Mouse (Mus musculus): ENCODE results near the gene Gusb. TPM values are rescaled to one million over a fixed set of nuclear protein-coding genes. Genes with fewer than 3 reads are reported as not detected.
A peak's percentile ranks its signal among the peaks of the same experiment; 100 is the strongest.
"Not testable (repeated sequence)": the region's sequence is repeated elsewhere in the genome, so short reads cannot be mapped to it uniquely, and the experiment has no call there.

The Gusb gene
- 10 to 100 TPM; 11.7 to 14.2 (median 12.8) TPM for total RNA-seq (2022)

GRCm38 (mm10) chr5:130002301-130003146 lies at the start of gene Gusb:
Gene Gusb, minus strand, starts transcription at chr5:130003049.
- DNase-seq (ENCODE audit: low spot score), result peak; percentile 91

GRCm38 (mm10) chr5:130052510-130052909 lies 49.7 kb upstream of the Gusb start:
- DNase-seq (ENCODE audit: low spot score), result no peak

DNA sequence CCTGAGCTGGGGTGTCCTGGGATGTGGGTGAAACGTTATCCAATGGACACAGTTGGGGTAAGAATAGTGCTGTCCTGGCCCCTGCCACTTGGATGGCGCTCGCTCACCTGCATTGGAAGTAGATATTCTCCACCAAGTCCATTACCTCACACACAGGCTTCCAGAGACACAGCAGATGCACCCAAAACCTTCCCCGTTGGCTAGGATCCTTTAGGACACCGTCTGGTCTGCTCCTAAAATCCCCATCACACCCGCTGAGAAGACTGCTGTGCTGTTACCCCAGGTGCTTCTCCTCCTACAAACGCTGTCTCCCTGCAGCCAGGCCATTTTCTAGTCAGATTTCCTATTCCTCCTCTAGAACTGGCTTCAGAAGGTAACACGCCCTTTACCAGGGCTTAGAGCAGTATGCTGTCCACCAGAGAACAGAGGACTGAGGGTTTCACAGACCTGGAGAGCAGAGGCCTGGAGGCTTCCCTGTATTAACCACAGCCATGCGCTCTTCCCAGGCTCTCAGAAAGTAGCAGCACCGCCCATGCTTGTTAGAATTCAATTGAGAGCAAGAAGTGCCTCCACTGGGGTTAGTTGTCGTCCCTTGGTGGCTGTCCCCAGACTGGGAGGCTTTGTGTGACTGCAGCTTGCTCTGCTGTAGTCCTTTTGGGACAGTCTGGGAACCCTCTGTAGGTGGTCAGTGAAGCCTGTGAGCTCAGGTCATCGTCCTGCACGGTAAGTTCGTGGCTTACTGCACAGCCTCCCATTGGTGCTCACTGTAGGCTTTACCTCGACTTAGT lies 48.4 kb upstream of the Gusb start:
- no peak for DNase-seq (ENCODE audit: low spot score)

GRCm38 (mm10) chr5:130050416-130050815 lies 47.6 kb upstream of the Gusb start:
- DNase-seq (ENCODE audit: low spot score), result no peak

GRCm38 (mm10) chr5:130048786-130049520 lies 46.1 kb upstream of the Gusb start:
- DNase-seq (ENCODE audit: low spot score), result peak; percentile 47

DNA sequence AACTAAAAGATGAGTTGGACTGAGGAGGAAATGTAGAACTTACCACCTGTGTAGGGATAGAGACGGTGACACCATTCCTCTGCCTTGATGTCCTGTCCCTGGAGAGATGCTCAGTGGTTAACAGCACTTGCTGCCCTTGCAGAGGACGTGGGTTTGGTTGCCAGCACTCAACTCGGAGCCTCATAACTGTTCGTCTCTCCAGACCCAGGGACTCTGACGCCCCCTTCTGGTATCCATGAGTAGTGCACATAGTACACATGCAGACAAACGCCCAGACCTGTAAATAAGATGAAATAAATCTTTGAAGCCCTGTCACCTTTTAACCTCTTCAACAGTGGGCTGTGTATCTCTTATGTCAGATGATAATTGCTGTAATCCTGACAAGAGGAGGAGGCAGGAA lies 44.2 kb upstream of the Gusb start:
- DNase-seq (ENCODE audit: low spot score), result no peak

GRCm38 (mm10) chr5:130046589-130046988 lies 43.7 kb upstream of the Gusb start:
- DNase-seq (ENCODE audit: low spot score), result no peak

DNA sequence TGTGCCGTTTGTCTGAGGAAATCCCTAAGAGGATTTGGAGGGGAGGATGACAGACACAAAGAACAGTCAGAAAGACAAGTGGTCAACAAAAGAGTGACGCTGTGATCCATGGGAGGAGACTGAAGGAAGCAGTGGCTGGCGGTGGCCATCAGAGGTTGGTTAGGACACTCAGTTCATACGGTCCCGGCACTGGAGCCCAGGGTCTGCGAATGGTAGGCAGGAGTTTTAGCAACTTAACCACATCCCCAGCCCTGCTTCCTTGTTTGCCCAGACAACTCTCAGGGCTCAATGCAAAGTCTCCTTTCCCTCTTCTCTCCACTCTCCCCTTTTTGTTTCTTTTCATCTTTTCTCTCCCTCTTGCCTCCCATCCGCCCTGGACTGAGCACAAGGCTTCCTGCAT lies 43.3 kb upstream of the Gusb start:
- DNase-seq (ENCODE audit: low spot score), result no peak

GRCm38 (mm10) chr5:130044201-130044695 lies 41.4 kb upstream of the Gusb start:
- peak; percentile 70 for DNase-seq (ENCODE audit: low spot score)

DNA sequence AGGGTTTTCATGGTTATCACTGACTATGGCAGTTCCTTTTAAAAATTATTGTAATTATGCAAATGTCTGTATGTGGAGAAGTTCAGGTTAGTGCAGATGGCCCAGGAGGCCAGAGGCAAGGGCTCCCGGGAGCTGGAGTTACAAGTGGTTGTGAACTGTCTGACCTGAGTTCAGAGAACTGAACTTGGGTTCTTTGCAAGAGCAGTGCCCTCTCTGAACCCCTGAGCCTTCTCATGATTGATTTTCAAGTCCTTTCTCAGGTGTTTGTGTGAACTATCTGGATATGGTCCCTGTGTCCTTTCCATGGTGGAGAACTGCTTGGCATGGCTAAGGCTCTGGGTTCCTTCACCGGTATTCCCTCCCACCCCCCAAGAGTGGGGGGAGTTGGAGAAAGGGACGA lies 40.9 kb upstream of the Gusb start:
- DNase-seq (ENCODE audit: low spot score), result no peak

DNA sequence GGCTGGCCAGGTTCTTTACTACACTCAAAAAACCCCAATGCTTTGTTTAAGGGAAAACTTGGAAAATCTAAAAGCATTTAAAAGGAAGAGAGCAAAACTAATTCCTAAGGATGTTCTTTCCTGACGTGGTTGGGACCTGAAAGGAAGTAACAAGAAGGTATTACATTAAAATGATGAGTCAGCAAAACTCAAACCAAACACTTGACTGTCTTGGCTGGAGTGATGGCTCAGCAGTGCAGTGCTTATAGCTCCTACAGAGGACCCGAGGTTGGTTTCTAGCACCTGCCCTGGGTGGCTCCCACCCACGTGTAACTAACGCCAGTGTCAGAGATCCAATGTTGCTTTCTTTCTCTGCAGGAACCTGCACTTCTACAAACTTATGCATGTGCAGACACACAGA lies 38.4 kb upstream of the Gusb start:
- no peak for DNase-seq (ENCODE audit: low spot score)

DNA sequence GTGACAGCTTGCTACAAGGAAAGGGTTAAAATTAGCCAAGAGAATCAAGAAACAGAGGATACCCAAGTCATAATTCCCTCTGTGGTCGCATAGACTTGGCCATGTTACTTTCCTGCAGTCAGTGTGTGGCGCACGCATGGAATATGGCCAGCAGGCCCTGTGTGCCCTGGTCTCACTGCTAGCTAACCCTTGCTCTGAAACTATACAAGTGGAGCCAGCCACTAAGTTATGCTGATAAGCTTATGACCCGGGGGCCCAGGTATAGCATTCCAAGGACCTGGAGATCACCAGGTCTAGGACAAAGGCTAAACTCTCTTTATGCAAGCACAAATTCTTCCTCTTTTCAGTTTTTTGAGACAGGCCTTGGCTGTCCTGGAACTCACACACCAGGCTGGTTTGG lies 37.9 kb upstream of the Gusb start:
- DNase-seq (ENCODE audit: low spot score), result no peak

- DNase-seq (ENCODE audit: low spot score), result peak; percentile 74
Observed at GRCm38 (mm10) chr5:130037752-130038455, 35.1 kb upstream of the Gusb start.

- not testable (repeated sequence) for DNase-seq (ENCODE audit: low spot score)
Observed at GRCm38 (mm10) chr5:130036300-130036699, 33.5 kb upstream of the Gusb start.

DNA sequence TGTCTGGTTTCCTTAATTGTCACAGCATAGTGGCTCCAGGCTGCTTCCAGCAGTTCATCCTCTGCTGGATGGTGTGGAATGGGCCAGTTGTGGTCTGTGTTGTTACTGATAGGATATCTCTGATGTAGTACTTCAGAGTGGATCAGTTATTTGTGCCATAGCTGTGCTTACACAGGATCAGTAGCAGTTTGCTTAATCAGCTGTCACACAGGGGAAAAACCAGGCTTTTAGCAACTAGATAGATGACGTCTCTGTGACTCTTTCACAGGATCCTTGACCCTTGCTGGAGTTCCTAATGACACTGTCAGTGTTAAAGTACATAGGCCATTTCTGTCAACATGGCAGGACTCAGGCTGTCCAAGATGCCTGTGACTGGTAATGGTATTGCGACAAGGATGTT lies 31.0 kb upstream of the Gusb start:
- DNase-seq (ENCODE audit: low spot score), result no peak

DNA sequence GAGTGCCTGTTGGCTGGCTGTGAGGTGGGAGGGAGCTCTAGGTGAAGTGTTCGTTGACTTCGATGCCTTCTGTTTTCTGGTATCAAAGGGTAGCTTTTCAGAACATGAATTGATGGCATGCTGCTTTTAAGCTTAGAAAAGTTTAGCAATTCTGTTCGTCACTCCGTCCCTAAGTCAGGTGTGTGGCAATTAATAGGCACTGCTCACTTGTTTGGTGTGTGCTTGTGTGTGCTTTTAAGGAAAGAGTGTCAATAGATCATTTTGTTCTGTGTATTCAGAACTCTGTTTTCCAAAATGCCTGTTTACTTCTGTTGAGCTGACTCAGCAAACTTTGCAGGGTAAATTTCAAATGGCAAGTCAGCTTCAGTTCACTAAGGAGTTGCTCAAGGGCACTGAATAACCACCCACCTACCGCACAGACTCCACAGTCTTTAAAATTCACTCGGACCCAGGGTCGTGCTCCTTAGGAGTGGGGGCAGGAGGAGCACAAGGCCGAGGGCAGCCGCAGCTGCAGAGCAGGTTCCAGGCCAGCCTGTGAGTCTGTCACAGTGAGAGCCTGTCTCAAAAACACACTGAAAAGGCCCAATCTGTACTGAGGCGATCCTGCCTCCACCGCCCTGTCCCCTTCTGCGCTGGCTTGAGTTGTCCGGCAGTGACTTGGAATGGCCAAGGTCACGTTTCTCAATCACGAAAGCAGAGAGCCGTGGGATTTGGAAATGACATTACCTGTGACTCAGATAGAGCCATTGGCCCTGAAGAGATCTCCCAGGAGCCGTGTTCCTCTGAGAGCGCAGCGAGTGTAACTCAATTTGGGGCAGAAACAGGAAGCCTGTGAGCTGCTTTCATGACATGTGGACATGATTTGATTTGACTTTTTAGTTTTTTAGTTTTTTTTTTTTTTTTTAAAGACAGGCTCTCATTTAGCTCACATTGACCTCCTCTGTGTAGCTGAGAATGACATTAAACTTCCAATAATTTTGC lies 28.9 kb upstream of the Gusb start:
- DNase-seq (ENCODE audit: low spot score), result no peak

- peak; percentile 92 for DNase-seq (ENCODE audit: low spot score)
Observed at GRCm38 (mm10) chr5:130029142-130029897, 26.5 kb upstream of the Gusb start, which contains the start of the genes Asl and Crcp. Gene Asl, minus strand, starts transcription at chr5:130029247. Gene Crcp, plus strand, starts transcription at chr5:130029290.

GRCm38 (mm10) chr5:130027696-130028095 lies 24.8 kb upstream of the Gusb start:
- DNase-seq (ENCODE audit: low spot score), result no peak

DNA sequence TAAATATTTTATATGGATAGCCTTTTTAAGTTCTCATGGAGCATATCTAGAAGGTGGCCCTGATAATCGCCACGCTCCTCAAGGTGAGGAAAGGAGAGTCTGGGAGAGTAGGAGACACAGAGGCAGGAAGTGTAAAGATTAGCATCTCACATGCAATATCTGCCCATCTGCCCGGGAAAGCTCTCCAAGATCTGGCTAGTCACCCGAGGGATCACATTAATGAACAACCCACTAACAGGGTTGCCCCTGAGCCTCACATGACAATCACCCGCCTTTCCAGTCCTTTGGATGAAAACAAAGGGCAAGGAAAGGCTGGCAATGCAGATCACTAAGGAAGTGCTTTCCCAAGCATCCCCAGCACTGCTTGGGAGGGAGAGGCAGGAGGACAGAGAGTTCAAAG lies 24.3 kb upstream of the Gusb start:
- no peak for DNase-seq (ENCODE audit: low spot score)

Measured in heart, adult 8-10 months (tissue).